Mouse (Mus musculus) liver, postnatal 0 days (tissue): ENCODE results near the gene Gm21083.
"Not testable (repeated sequence)": the region's sequence is repeated elsewhere in the genome, so short reads cannot be mapped to it uniquely, and the experiment has no call there.

Experiments used
- CTCF ChIP-seq: sonication (generic); IDR thresholded peaks from 2 replicates; pipeline ENCODE4 v1.5.1; 2016; ENCODE audit warnings: antibody characterized with exemption, low read depth
- EP300 ChIP-seq: IDR thresholded peaks from 2 replicates; pipeline ENCODE4 v1.6.1; 2016; ENCODE audit warnings: antibody characterized with exemption, low read depth, mild to moderate bottlenecking

GRCm38 (mm10) chr5:15549606-15550005 is 27.5 kb upstream of the Gm21083 start:
- TF ChIP-seq CTCF: peak; percentile 46
- not testable (repeated sequence) for TF ChIP-seq EP300
